Mouse (Mus musculus) forebrain, embryonic 16.5 days (tissue): Measurements from ENCODE around the gene C130050O18Rik. TPM values are rescaled to one million over a fixed set of nuclear protein-coding genes. Genes with fewer than 3 reads are reported as not detected.

Source experiments
- ATAC-seq: fragments of 200-750 bp; cut with Nextera tagmentation; 2 replicates; pipeline ENCODE4 v1.8.0; 2017; ENCODE audit warnings: mild to moderate bottlenecking, moderate library complexity
- H3K27ac ChIP-seq: fragments of 300-500 bp; sonication (generic); 2 replicates; pipeline ENCODE4 v1.5.1; 2014; ENCODE audit warnings: low read length, control low read depth
- H3K27me3 ChIP-seq: fragments of 300-500 bp; sonication (generic); replicated peaks from 2 replicates; pipeline ENCODE4 v1.6.1; 2014; ENCODE audit warnings: low read length; ENCODE audit not compliant: control insufficient read depth, insufficient read depth
- H3K36me3 ChIP-seq: fragments of 300-500 bp; sonication (generic); 2 replicates; pipeline ENCODE4 v1.6.1; 2014; ENCODE audit not compliant: control insufficient read depth, insufficient read depth
- H3K4me1 ChIP-seq: fragments of 300-500 bp; sonication (generic); replicated peaks from 2 replicates; pipeline ENCODE4 v1.6.1; 2014; ENCODE audit warnings: low read length; ENCODE audit not compliant: control insufficient read depth, insufficient read depth
- H3K4me2 ChIP-seq: fragments of 300-500 bp; sonication (generic); 2 replicates; pipeline ENCODE4 v1.6.1; 2014; ENCODE audit warnings: mild to moderate bottlenecking, low read length, control low read depth
- H3K4me3 ChIP-seq: fragments of 300-500 bp; sonication (generic); replicated peaks from 2 replicates; pipeline ENCODE4 v1.5.1; 2014; ENCODE audit warnings: mild to moderate bottlenecking, low read length, control low read depth
- H3K9ac ChIP-seq: fragments of 300-500 bp; sonication (generic); replicated peaks from 2 replicates; pipeline ENCODE4 v1.6.1; 2014; ENCODE audit warnings: low read depth, low read length, control low read depth
- H3K9me3 ChIP-seq: fragments of 300-500 bp; sonication (generic); 2 replicates; pipeline ENCODE4 v1.6.1; 2016; ENCODE audit warnings: low read length; ENCODE audit not compliant: control insufficient read depth
- WGBS: fragments of 180-500 bp; shearing (Covaris S2); extraction: QIAGEN DNeasy Blood & Tissue Kit; methylation state at CpG from one replicate; pipeline ENCODE4 v1.1.7; 2014; 5-methylcytosine and 5-hydroxymethylcytosine counted together
- polyA plus RNA-seq: library from polyadenylated mRNA; unstranded; fragments of >200 nt; fragmentation: Nextera tagmentation; extraction: Ambion mirVana; gene quantifications from 2 replicates; pipeline ENCODE4 v1.2.1, GENCODE M21; 2015

The C130050O18Rik gene
- polyA plus RNA-seq, 1 experiment from 2014 or later = 0.37 TPM

GRCm38 (mm10) chr5:139405478-139405877, 398 bp downstream of the C130050O18Rik start:
- Histone ChIP-seq H3K4me1 (no peaks in the 10 kb centered on the region), H3K4me3 (no peak overlapping the region), H3K27ac (no peak overlapping the region), H3K27me3 (no peaks in the 10 kb centered on the region), H3K9ac (no peak overlapping the region), H3K4me2 (no peak overlapping the region), H3K36me3 (no peaks in the 10 kb centered on the region), H3K9me3 (no peaks in the 10 kb centered on the region)
- 92% methylated on average over 7 of the region's 7 CpGs for WGBS
- no peak for ATAC-seq

GRCm38 (mm10) chr5:139405953-139406352, 873 bp downstream of the C130050O18Rik start:
- ATAC-seq = no peak
- Histone ChIP-seq H3K27ac (no peak overlapping the region), H3K36me3 (no peaks in the 10 kb centered on the region), H3K27me3 (no peaks in the 10 kb centered on the region), H3K9ac (no peak overlapping the region), H3K9me3 (no peaks in the 10 kb centered on the region), H3K4me2 (no peak overlapping the region), H3K4me1 (no peaks in the 10 kb centered on the region), H3K4me3 (no peak overlapping the region)
- WGBS = 87% methylated on average over 3 of the region's 3 CpGs

GRCm38 (mm10) chr5:139407121-139407885, 2.2 kb downstream of the C130050O18Rik start:
- H3K36me3 ChIP-seq = no peaks in the 10 kb centered on the region
- 88% methylated on average over 14 of the region's 14 CpGs for WGBS

GRCm38 (mm10) chr5:139408511-139408910, 3.4 kb downstream of the C130050O18Rik start:
- Histone ChIP-seq H3K36me3 (no peaks in the 10 kb centered on the region), H3K27ac (no peak overlapping the region), H3K4me1 (no peaks in the 10 kb centered on the region), H3K9ac (no peak overlapping the region), H3K4me3 (no peak overlapping the region), H3K4me2 (no peak overlapping the region), H3K9me3 (no peaks in the 10 kb centered on the region), H3K27me3 (no peaks in the 10 kb centered on the region)
- ATAC-seq = no peak
- WGBS = 91% methylated on average over 7 of the region's 7 CpGs

More at GRCm38 (mm10) chr5:139407121-139407885, 2.2 kb downstream of the C130050O18Rik start:
- no peaks in the 10 kb centered on the region for H3K4me1 ChIP-seq
- H3K4me2 ChIP-seq = no peak overlapping the region
- ATAC-seq = no peak
- H3K27ac ChIP-seq = no peak overlapping the region
- H3K9me3 ChIP-seq = no peaks in the 10 kb centered on the region
- no peak overlapping the region for H3K9ac ChIP-seq
- H3K4me3 ChIP-seq = no peak overlapping the region
- no peaks in the 10 kb centered on the region for H3K27me3 ChIP-seq

- no peaks in the 10 kb centered on the region for H3K36me3 ChIP-seq
- no peak overlapping the region for H3K9ac ChIP-seq
- H3K9me3 ChIP-seq = no peaks in the 10 kb centered on the region
- H3K27ac ChIP-seq = no peak overlapping the region
- H3K27me3 ChIP-seq = no peaks in the 10 kb centered on the region
- no peaks in the 10 kb centered on the region for H3K4me1 ChIP-seq
- ATAC-seq = no peak
- H3K4me2 ChIP-seq = no peak overlapping the region
- H3K4me3 ChIP-seq = no peak overlapping the region
- 80% methylated on average over 12 of the region's 12 CpGs for WGBS
These were observed 4.3 kb downstream of the C130050O18Rik start for GRCm38 (mm10) chr5:139409412-139409811.

- no peak overlapping the region for H3K4me2 ChIP-seq
- ATAC-seq = no peak
- WGBS = 90% methylated on average over 4 of the region's 4 CpGs
These were observed 5.0 kb downstream of the C130050O18Rik start for GRCm38 (mm10) chr5:139410056-139410455.

GRCm38 (mm10) chr5:139411117-139411516, 6.0 kb downstream of the C130050O18Rik start:
- no peak overlapping the region for H3K9ac ChIP-seq
- WGBS = 87% methylated on average over 6 of the region's 6 CpGs
- no peak overlapping the region for H3K4me3 ChIP-seq
- no peaks in the 10 kb centered on the region for H3K9me3 ChIP-seq
- no peak for ATAC-seq
- H3K36me3 ChIP-seq = no peaks in the 10 kb centered on the region
- H3K27ac ChIP-seq = no peak overlapping the region
- H3K27me3 ChIP-seq = no peaks in the 10 kb centered on the region
- H3K4me1 ChIP-seq = no peaks in the 10 kb centered on the region
- H3K4me2 ChIP-seq = no peak overlapping the region

More at GRCm38 (mm10) chr5:139410056-139410455, 5.0 kb downstream of the C130050O18Rik start:
- H3K4me3 ChIP-seq = no peak overlapping the region
- H3K27me3 ChIP-seq = no peaks in the 10 kb centered on the region
- H3K4me1 ChIP-seq = no peaks in the 10 kb centered on the region
- no peaks in the 10 kb centered on the region for H3K36me3 ChIP-seq
- H3K9ac ChIP-seq = no peak overlapping the region
- H3K9me3 ChIP-seq = no peaks in the 10 kb centered on the region
- no peak overlapping the region for H3K27ac ChIP-seq

- H3K27ac ChIP-seq = no peak overlapping the region
- H3K4me1 ChIP-seq = no peaks in the 10 kb centered on the region
- no peak for ATAC-seq
- no peaks in the 10 kb centered on the region for H3K36me3 ChIP-seq
- no peak overlapping the region for H3K9ac ChIP-seq
- H3K9me3 ChIP-seq = no peaks in the 10 kb centered on the region
- H3K4me3 ChIP-seq = no peak overlapping the region
- no peaks in the 10 kb centered on the region for H3K27me3 ChIP-seq
- 84% methylated on average over 15 of the region's 15 CpGs for WGBS
- H3K4me2 ChIP-seq = no peak overlapping the region
These were observed 6.7 kb downstream of the C130050O18Rik start for GRCm38 (mm10) chr5:139411665-139412314.

- WGBS = 87% methylated on average over 4 of the region's 4 CpGs
- H3K4me2 ChIP-seq = no peak overlapping the region
- no peak overlapping the region for H3K4me3 ChIP-seq
- H3K36me3 ChIP-seq = no peaks in the 10 kb centered on the region
- no peak overlapping the region for H3K27ac ChIP-seq
- no peaks in the 10 kb centered on the region for H3K27me3 ChIP-seq
- no peaks in the 10 kb centered on the region for H3K9me3 ChIP-seq
- no peak overlapping the region for H3K9ac ChIP-seq
- H3K4me1 ChIP-seq = peaks cover 4% of the 10 kb centered on the region
- no peak for ATAC-seq
These were observed 8.5 kb downstream of the C130050O18Rik start for GRCm38 (mm10) chr5:139413545-139413944.
